Mouse (Mus musculus): ENCODE measurements around the gene Arhgap5. TPM values are rescaled to one million over a fixed set of nuclear protein-coding genes. Genes with fewer than 3 reads are reported as not detected.
"Not testable (repeated sequence)": the region's sequence is repeated elsewhere in the genome, so short reads cannot be mapped to it uniquely, and the experiment has no call there.

Gene Arhgap5
- polyA plus RNA-seq, 1 experiment from 2014 or later: 30.3 TPM

DNA sequence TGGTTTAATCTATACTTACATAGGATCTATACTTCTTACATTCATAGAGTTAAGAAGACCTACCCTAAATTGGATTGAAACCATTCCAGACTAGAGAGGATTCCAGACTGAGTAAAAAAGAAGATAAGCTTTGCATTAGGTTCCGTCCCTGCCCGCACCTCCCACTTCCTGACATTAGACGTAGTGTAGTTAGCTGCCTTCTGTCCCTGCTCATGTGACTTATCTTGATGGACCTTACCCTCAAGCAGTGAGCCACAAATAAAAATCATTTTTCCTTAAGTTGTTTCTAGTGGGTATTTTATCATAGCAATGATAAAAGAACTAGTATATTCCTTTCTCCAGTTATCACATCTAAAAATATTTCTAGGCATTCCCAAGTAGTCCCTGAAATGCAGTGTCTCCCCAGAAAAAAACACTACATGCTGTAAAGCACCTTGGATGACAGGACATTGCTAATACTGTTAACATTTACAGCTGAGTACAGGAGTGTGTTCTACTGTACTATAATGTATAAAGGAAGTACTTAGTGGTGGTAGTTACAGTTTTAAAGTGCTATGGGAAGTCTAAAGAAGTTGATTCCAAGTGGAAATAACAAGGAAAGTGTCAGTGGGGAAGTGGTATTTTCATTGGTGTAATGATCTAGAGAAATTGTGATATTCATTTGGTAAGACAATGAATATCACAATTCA, 51.6 kb downstream of the Arhgap5 start:
- Histone ChIP-seq H3K4me3 (replicated peaks) (no peak overlapping the region), H3K9me3 (replicated peaks) (no peaks in the 10 kb centered on the region), H3K27me3 (replicated peaks) (no peaks in the 10 kb centered on the region), H3K27ac (replicated peaks) (no peak overlapping the region), H3K4me2 (no peak overlapping the region), H3K36me3 (no peaks in the 10 kb centered on the region), H3K4me1 (no peaks in the 10 kb centered on the region), H3K9ac (replicated peaks) (no peak overlapping the region)
- no peak for ATAC-seq (ENCODE audit: low FRiP score)
- 84% methylated on average over 3 of the region's 3 CpGs for WGBS

DNA sequence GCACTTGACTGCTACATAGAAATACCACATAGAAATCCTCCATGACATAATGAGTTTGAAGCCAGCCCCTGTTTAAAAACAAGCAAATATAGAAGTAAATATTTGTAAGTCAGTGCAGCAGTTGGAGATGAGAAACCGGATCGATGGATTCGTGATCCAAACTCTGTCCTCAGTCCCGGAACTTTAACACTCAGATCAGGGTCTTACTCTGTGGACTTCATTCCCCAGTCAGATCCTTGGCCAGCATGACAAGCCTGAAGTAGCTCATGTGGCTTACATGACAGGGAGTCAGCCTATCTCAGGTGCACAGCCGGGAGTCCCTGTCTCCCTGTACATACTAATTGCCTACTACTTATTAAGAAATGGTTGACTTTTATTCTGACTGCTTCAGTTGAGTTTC, 61.9 kb downstream of the Arhgap5 start:
- Histone ChIP-seq H3K4me2 (no peak overlapping the region), H3K27me3 (replicated peaks) (no peaks in the 10 kb centered on the region), H3K4me3 (replicated peaks) (no peak overlapping the region), H3K9ac (replicated peaks) (no peak overlapping the region), H3K36me3 (no peaks in the 10 kb centered on the region), H3K27ac (replicated peaks) (no peak overlapping the region), H3K4me1 (no peaks in the 10 kb centered on the region), H3K9me3 (replicated peaks) (no peaks in the 10 kb centered on the region)
- WGBS: 93% methylated on average over 5 of the region's 5 CpGs
- no peak for ATAC-seq (ENCODE audit: low FRiP score)

DNA sequence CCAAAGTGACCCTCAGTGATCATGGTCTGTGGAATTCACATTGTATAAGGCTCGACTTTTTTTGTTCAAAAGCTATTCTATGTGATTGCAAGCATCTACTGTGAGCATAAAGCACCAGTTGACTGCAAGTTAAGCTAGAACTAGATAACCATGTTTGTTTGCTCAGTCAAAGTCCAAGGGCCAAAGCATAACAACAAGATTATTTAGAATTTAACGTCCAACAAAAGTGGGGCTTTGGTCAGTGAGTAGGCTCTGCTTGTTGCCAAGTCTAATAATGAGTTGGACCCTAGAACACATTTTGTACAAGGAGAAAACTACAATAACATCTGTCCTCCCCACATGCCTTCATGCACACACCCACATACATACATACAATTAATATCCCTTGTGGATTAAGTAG, 69.6 kb downstream of the Arhgap5 start:
- H3K4me2 ChIP-seq: no peak overlapping the region
- no peak for ATAC-seq (ENCODE audit: low FRiP score)
- WGBS: 96% methylated on average over 2 of the region's 2 CpGs
- H3K4me1 ChIP-seq: no peaks in the 10 kb centered on the region
- no peak overlapping the region for H3K4me3 ChIP-seq (replicated peaks)
- H3K27ac ChIP-seq (replicated peaks): no peak overlapping the region
- no peaks in the 10 kb centered on the region for H3K36me3 ChIP-seq
- no peak overlapping the region for H3K9ac ChIP-seq (replicated peaks)
- H3K9me3 ChIP-seq (replicated peaks): no peaks in the 10 kb centered on the region
- H3K27me3 ChIP-seq (replicated peaks): no peaks in the 10 kb centered on the region

DNA sequence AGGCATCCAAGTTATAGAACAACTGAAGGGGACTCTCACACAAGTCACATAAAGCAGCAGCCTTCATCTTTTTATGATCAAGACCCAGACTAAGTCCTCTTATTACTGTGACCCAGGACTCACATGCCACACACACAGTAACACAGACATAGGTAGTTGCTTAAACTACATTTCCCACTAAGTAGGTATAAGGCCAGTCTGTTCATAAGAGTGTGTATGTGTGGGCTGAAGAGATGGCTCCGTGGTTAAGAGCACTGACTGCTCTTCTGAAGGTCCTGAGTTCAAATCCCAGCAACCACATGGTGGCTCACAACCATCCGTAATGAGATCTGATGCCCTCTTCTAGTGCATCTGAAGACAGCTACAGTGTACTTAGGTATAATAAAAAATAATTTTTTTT, 82.7 kb downstream of the Arhgap5 start:
- not testable (repeated sequence) for H3K27ac ChIP-seq (replicated peaks); H3K27me3 ChIP-seq (replicated peaks); H3K9me3 ChIP-seq (replicated peaks); H3K36me3 ChIP-seq; ATAC-seq (ENCODE audit: low FRiP score); H3K9ac ChIP-seq (replicated peaks); H3K4me2 ChIP-seq; H3K4me3 ChIP-seq (replicated peaks); H3K4me1 ChIP-seq
- 88% methylated on average over 2 of the region's 2 CpGs for WGBS

DNA sequence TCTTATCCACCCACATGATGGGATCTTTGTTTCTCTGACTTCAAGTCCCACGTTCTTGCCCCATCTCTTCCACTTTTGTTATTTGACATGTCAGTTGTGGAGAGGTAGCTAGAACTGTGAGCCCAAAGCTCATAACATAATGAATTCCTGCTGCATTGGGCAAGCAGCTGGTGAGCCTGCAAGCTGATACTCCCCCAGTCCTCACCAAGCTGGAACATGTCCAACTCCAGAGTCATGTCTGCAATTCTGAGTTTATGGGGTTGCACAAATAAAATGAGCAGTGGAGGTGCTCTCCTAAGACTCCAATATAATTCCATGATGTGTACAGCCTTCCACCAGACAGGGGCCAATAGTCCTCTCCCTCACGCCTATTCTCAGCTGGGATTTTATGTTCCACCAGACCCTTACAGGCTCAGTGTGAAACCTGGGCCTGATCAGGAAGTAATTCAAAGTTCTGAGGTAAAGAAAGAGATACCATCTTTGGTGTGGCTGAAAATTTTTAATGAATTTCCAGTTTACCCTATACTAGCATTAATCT, 83.8 kb downstream of the Arhgap5 start:
- Histone ChIP-seq H3K4me2 (no peak overlapping the region), H3K9me3 (replicated peaks) (no peaks in the 10 kb centered on the region), H3K36me3 (no peaks in the 10 kb centered on the region), H3K4me3 (replicated peaks) (no peak overlapping the region), H3K27ac (replicated peaks) (no peak overlapping the region), H3K27me3 (replicated peaks) (no peaks in the 10 kb centered on the region), H3K4me1 (no peaks in the 10 kb centered on the region), H3K9ac (replicated peaks) (no peak overlapping the region)
- no peak for ATAC-seq (ENCODE audit: low FRiP score)
- 71% methylated on average over 2 of the region's 2 CpGs for WGBS

DNA sequence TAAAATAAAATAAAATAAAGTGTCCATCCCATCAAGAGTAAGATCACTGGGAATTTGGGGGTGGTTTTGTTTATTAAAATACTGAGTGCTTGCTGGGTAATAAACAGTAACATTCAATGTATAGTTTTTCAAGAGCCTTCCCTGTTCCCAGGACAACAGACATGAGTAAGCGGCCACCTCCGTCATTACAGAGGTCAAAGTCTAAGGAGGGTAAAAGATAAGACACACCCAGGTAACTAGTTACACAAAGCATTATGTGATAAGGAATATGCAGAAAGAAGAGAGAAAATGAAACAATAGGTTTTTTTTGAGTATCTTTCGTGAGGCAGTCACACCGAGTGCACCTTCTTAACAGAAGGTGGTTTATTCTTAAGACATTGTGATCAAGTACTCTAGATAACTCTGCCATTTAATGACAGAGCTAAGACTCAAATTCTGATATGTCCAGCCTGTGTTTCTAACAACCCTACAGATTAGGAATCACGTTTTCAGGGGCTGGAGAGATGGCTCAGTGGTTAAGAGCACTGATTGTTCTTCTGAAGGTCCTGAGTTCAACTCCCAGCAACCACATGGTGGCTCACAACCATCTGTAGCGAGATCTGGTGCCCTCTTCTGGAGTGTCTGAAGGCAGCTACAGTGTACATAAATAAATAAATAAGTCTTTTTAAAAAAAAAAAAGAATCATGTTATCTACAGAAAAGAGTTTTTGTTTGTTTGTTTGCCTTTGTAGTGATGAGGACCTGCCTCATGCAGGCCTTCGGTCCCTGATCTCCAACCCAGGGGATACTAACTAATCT, 91.8 kb downstream of the Arhgap5 start:
- Histone ChIP-seq H3K27me3 (replicated peaks) (no peaks in the 10 kb centered on the region), H3K9me3 (replicated peaks) (no peaks in the 10 kb centered on the region), H3K4me3 (replicated peaks) (no peak overlapping the region), H3K36me3 (no peaks in the 10 kb centered on the region), H3K27ac (replicated peaks) (no peak overlapping the region), H3K9ac (replicated peaks) (no peak overlapping the region), H3K4me1 (no peaks in the 10 kb centered on the region), H3K4me2 (no peak overlapping the region)
- no peak for ATAC-seq (ENCODE audit: low FRiP score)
- WGBS: 86% methylated on average over 7 of the region's 7 CpGs

DNA sequence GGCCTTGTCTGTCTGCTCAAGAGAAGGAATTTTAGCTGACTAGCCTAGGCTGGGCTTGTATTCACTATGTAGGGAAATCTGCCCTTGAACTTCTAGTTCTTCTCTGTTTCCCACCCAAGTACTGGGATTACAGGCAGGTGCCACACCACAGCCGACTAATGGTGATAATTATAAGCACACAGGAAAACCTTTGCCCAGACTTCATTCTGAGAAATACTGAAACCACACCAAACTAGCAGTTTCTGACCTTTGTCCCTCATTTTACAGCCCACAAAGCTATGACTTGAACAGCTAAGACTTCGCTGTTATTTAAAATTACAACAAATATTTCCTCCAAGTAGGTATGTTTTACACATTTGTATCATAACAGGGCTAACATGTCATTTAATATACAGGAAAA, 98.7 kb downstream of the Arhgap5 start:
- H3K4me3 ChIP-seq (replicated peaks): peak overlapping the region; percentile 81
- peak overlapping the region; percentile 96; the same call in 1 of the 2 replicates for H3K27ac ChIP-seq (replicated peaks)
- peak overlapping the region; percentile 63 for H3K4me2 ChIP-seq
- peak overlapping the region; percentile 77; the same call in 1 of the 2 replicates for H3K9ac ChIP-seq (replicated peaks)
- H3K9me3 ChIP-seq (replicated peaks): no peaks in the 10 kb centered on the region
- peaks cover 14% of the 10 kb centered on the region for H3K4me1 ChIP-seq
- no peaks in the 10 kb centered on the region for H3K27me3 ChIP-seq (replicated peaks)
- WGBS: 34% methylated on average over 2 of the region's 2 CpGs
- no peaks in the 10 kb centered on the region for H3K36me3 ChIP-seq
- ATAC-seq (ENCODE audit: low FRiP score): no peak

DNA sequence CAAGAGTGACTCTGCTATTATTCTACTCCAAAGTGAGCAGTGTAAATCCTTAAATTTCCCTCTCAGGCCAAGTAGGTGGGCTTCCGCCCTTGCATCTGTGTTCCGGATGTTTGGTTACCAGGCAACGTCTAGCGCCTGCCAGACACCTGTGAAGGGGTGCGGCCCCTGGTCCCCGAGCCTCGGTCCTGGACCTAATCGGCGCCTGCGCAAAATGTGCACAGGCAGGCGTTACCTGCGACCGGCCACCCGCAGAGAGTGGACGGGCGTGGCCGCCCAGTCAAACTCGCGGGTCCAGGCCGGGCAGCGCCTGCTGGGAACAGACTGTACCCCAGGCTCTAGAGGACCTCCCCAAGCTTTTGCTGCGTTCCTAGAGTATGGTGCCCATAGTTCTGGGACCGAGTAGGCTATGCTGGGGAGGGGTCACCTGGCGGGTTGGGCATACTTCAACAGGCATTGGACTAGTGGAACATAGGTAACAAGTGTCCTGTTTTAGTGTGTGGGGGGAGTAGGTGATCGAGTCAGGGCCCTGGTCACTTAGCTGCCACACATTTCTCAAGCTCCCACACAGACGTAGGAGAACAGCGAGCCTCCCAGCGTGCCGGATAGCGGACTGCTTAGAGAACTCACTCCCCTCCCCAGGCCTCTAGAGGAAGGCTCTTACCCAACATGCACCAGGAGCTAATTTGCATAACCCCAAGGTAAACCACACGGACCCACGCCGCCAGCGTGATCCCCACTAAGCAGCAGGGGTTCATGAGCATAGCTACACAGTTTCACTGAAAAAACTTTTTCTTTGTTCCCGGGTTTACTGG, 99.3 kb downstream of the Arhgap5 start:
- Histone ChIP-seq H3K4me1 (peaks cover 14% of the 10 kb centered on the region), H3K27ac (replicated peaks) (peak overlapping the region; percentile 96), H3K27me3 (replicated peaks) (no peaks in the 10 kb centered on the region), H3K9me3 (replicated peaks) (no peaks in the 10 kb centered on the region), H3K9ac (replicated peaks) (peak overlapping the region; percentile 77), H3K36me3 (no peaks in the 10 kb centered on the region), H3K4me3 (replicated peaks) (peak overlapping the region; percentile 81), H3K4me2 (peak overlapping the region; percentile 63)
- under 1% methylated on average over 35 of the region's 35 CpGs for WGBS
- ATAC-seq (ENCODE audit: low FRiP score): peak; percentile 90

DNA sequence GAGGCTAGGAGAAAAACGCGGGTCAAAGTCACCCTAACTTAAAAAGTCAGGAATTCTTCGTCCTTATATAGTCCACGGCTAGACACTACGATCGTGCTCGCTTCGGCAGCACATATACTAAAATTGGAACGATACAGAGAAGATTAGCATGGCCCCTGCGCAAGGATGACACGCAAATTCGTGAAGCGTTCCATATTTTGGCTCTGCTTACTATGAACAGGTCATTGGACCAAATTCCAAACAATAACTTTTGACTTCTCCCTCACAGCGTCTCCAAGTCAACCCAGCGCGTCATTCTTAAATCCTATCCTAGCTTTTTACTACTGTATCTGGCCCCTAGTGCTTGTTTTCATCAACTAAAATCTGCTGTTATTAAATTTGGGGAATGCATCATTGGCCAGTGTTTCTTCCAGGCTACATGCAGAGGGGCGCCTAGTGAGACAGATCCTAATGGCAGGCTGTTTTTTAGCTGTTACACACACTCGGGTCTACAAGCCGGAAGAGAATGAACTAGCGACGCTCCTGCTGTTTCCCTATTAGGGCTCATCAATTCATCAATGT, 100.0 kb downstream of the Arhgap5 start:
- H3K4me3 ChIP-seq (replicated peaks): peak overlapping the region; percentile 81
- peaks cover 14% of the 10 kb centered on the region for H3K4me1 ChIP-seq
- peak; percentile 92 for ATAC-seq (ENCODE audit: low FRiP score)
- peak overlapping the region; percentile 63 for H3K4me2 ChIP-seq
- H3K27me3 ChIP-seq (replicated peaks): no peaks in the 10 kb centered on the region
- H3K9ac ChIP-seq (replicated peaks): peak overlapping the region; percentile 77
- H3K27ac ChIP-seq (replicated peaks): peak overlapping the region; percentile 96
- H3K36me3 ChIP-seq: no peaks in the 10 kb centered on the region
- no peaks in the 10 kb centered on the region for H3K9me3 ChIP-seq (replicated peaks)
- WGBS: under 1% methylated on average over 21 of the region's 21 CpGs

DNA sequence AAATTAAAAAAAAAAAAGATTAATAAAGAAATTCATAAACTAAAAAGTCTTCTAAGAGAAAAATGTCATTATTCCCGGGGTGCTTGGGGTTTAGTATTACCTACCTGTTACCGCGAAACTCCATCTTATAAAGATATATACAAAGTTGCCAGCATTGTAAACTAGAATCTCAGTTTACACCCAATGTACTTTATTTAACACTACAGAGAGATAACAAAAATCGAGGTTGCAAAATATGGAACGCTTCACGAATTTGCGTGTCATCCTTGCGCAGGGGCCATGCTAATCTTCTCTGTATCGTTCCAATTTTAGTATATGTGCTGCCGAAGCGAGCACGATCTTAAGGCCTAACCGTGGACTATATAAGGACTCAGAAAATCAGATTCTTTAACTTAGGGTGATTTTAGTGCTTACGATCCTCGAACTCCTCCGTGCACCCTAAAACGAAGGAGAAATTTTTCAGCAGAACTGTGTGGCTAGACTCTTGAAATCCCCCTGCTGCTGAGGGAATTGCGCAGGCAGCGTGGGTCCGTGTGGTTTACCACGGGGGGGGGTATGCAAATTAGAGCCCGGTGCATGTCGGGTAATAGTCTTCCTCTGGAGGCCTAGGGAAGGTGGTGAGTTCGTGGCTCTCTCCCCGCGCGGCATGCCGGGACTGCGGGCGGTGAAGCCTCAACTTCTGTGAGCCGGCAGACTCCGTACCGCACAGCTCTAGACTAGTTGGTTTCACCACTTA, 100.7 kb downstream of the Arhgap5 start:
- Histone ChIP-seq H3K4me2 (peak overlapping the region; percentile 63), H3K4me1 (peaks cover 14% of the 10 kb centered on the region), H3K9ac (replicated peaks) (peak overlapping the region; percentile 77), H3K36me3 (no peaks in the 10 kb centered on the region), H3K4me3 (replicated peaks) (peak overlapping the region; percentile 81), H3K27me3 (replicated peaks) (no peaks in the 10 kb centered on the region), H3K27ac (replicated peaks) (peak overlapping the region; percentile 96), H3K9me3 (replicated peaks) (no peaks in the 10 kb centered on the region)
- under 1% methylated on average over 33 of the region's 33 CpGs for WGBS
- ATAC-seq (ENCODE audit: low FRiP score): peak; percentile 88
